Mouse (Mus musculus) neural tube, embryonic 14.5 days (tissue): ENCODE measurements around the gene Cxadr. TPM values are rescaled to one million over a fixed set of nuclear protein-coding genes. Genes with fewer than 3 reads are reported as not detected.

Experiments
- ATAC-seq: fragments of 200-750 bp; cut with Nextera tagmentation; 2 replicates; pipeline ENCODE4 v1.8.0; 2017; ENCODE audit warnings: low read depth, mild to moderate bottlenecking, moderate TSS enrichment, moderate library complexity
- H3K27ac ChIP-seq: fragments of 300-500 bp; sonication (generic); 2 replicates; pipeline ENCODE4 v1.5.1; 2014; ENCODE audit warnings: low read depth, mild to moderate bottlenecking, control low read depth, low read length, moderate library complexity, mixed read lengths
- H3K27me3 ChIP-seq: fragments of 300-500 bp; sonication (generic); 2 replicates; pipeline ENCODE4 v1.6.1; 2014; ENCODE audit warnings: low read length; ENCODE audit not compliant: control insufficient read depth, insufficient read depth
- H3K36me3 ChIP-seq: fragments of 300-500 bp; sonication (generic); 2 replicates; pipeline ENCODE4 v1.6.1; 2014; ENCODE audit warnings: low read length, mixed read lengths; ENCODE audit not compliant: control insufficient read depth, insufficient read depth
- H3K4me1 ChIP-seq: fragments of 300-500 bp; sonication (generic); 2 replicates; pipeline ENCODE4 v1.6.1; 2014; ENCODE audit warnings: low read length; ENCODE audit not compliant: control insufficient read depth, insufficient read depth
- H3K4me2 ChIP-seq: fragments of 300-500 bp; sonication (generic); 2 replicates; pipeline ENCODE4 v1.6.1; 2014; ENCODE audit warnings: mild to moderate bottlenecking, low read depth, low read length, control low read depth
- H3K4me3 ChIP-seq: fragments of 300-500 bp; sonication (generic); 2 replicates; pipeline ENCODE4 v1.5.1; 2014; ENCODE audit warnings: low read depth, low read length, control low read depth, mixed read lengths
- H3K9ac ChIP-seq: fragments of 300-500 bp; sonication (generic); replicated peaks from 2 replicates; pipeline ENCODE4 v1.6.1; 2014; ENCODE audit warnings: low read depth, mild to moderate bottlenecking, control low read depth, low read length, mixed read lengths
- H3K9me3 ChIP-seq: fragments of 300-500 bp; sonication (generic); 2 replicates; pipeline ENCODE4 v1.6.1; 2016; ENCODE audit warnings: low read length; ENCODE audit not compliant: control insufficient read depth
- WGBS: fragments of 180-500 bp; shearing (Covaris S2); extraction: QIAGEN DNeasy Blood & Tissue Kit; methylation state at CpG from one replicate; pipeline ENCODE4 v1.1.7; 2014; 5-methylcytosine and 5-hydroxymethylcytosine counted together
- polyA plus RNA-seq: library from polyadenylated mRNA; unstranded; fragments of >200 nt; fragmentation: Nextera tagmentation; extraction: Ambion mirVana; gene quantifications from 2 replicates; pipeline ENCODE4 v1.2.1, GENCODE M21; 2014

The Cxadr gene
- polyA plus RNA-seq, 1 experiment from 2014 or later, result 115 TPM

DNA sequence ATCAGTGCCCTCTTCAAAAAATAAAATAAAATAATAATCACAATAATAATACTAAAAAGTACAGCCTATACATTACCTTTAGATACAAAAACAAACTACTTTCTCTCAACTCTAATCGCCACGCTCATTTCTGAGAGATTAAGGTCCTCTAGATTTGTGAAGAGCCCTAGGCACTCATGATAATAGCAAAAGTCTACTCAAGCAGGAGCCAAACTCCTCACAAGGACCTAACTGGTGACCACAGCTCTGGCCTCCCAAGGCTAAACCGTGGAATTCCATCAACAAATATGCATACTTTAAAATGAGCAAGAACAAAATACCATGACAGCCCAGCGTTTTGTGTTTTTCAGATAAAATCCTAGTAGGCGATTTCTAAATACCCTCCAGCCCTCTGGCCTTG, 71.5 kb downstream of the Cxadr start:
- WGBS, result 92% methylated on average over 5 of the region's 5 CpGs
- Histone ChIP-seq H3K9me3 (no peaks in the 10 kb centered on the region), H3K27ac (no peak overlapping the region), H3K4me3 (no peak overlapping the region), H3K9ac (no peak overlapping the region), H3K27me3 (no peaks in the 10 kb centered on the region), H3K4me2 (no peak overlapping the region), H3K36me3 (0 out of 2 replicates have a peak, but pooled peaks cover 2% of the 10 kb centered on the region), H3K4me1 (no peaks in the 10 kb centered on the region)
- ATAC-seq, result no peak

DNA sequence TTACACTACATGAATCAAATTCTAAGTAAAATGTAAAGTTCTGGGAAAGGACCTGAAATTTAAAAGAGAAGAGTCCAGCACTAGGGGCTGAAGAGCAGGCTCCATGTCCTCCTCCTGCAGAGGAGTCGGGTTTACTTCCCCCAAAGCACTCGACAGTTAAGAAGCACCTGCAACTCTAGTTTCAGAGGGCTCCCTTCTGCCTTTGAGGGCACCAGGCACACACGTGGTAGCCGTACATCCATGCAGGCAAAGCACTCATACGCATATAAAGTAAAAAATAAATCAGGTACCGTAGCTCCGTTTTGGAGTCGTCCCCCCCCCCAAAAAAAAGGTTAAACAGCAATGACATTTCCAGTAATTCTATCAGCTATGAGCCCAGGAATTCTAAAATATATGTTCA, 72.5 kb downstream of the Cxadr start:
- WGBS, result 65% methylated on average over 8 of the region's 8 CpGs
- Histone ChIP-seq H3K4me2 (no peak overlapping the region), H3K9me3 (no peaks in the 10 kb centered on the region), H3K36me3 (0 out of 2 replicates have a peak, but pooled peaks cover under 1% of the 10 kb centered on the region), H3K27ac (no peak overlapping the region), H3K9ac (no peak overlapping the region), H3K4me1 (no peaks in the 10 kb centered on the region), H3K4me3 (no peak overlapping the region), H3K27me3 (no peaks in the 10 kb centered on the region)
- ATAC-seq, result no peak

GRCm38 (mm10) chr16:78375222-78375621, 73.9 kb downstream of the Cxadr start:
- Histone ChIP-seq H3K36me3 (no peaks in the 10 kb centered on the region), H3K4me2 (peak overlapping the region; percentile 55), H3K9me3 (no peaks in the 10 kb centered on the region), H3K9ac (no peak overlapping the region), H3K4me3 (peak overlapping the region; percentile 74; the same call in 1 of the 2 replicates), H3K27ac (no peak overlapping the region), H3K4me1 (no peaks in the 10 kb centered on the region), H3K27me3 (no peaks in the 10 kb centered on the region)
- WGBS, result 63% methylated on average over 10 of the region's 10 CpGs
- no peak for ATAC-seq

- Histone ChIP-seq H3K9ac (peak overlapping the region; percentile 79), H3K36me3 (no peaks in the 10 kb centered on the region), H3K4me2 (peak overlapping the region; percentile 55), H3K27ac (no peak overlapping the region; the same call in 1 of the 2 replicates), H3K9me3 (no peaks in the 10 kb centered on the region), H3K27me3 (no peaks in the 10 kb centered on the region), H3K4me1 (no peaks in the 10 kb centered on the region), H3K4me3 (peak overlapping the region; percentile 74)
- WGBS, result under 1% methylated on average over 45 of the region's 100 CpGs
- ATAC-seq, result peak; percentile 76
These were observed 74.8 kb downstream of the Cxadr start for GRCm38 (mm10) chr16:78375821-78376691.

DNA sequence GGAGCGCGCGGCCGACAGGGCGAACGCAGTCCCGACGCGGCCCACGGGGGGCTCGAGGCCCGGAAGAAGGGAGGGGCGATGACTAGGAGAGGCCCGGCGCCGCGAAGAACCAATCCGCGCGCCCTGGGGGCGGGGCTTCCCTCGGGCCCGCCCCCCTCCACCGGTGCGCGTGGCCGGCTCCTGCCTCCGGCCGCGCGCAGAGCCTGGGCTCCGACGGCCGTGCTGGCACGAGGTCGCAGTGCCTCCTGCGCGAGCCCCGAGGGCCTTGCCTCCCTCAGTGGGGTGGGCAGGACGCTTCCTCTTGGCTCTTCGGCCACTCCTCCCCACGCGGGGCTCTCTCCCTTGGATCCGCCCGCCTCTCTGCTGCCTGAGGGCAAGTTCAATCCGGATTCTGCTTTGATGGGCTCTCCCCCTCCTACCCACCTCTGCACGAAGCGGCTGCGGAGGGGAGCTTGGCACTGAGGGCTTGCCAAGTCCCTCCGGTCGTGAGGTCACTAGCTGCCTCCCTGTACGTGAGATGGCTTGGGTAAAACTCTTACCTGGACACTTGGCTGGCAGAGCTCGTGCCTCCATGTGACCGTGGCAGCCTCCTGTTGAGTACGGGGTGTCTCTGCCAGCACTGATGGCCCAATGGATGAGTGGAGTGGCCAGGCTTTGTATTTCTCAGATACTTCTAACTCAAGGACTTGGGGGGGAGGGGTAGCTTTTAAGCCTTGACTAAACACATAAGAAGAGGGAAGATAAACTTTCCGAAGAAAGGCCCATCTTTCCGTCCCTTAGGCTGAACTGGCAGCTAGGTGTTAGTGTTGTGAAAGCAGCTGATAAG, 75.7 kb downstream of the Cxadr start, which contains the start of gene Btg3:
Gene Btg3 (minus strand): TSS at position 448 of the 826 bp plus-strand sequence.
- Histone ChIP-seq H3K4me3 (peak within 1 kb of the TSS; percentile 74), H3K9me3 (no peaks in the 10 kb centered on the region), H3K4me1 (no peaks in the 10 kb centered on the region), H3K27ac (no peak within 1 kb of the TSS; the same call in 1 of the 2 replicates), H3K4me2 (peak within 1 kb of the TSS; percentile 55), H3K36me3 (no peaks in the 10 kb centered on the region), H3K27me3 (no peaks in the 10 kb centered on the region), H3K9ac (peak within 1 kb of the TSS; percentile 79)
- 3% methylated on average over 36 of the region's 57 CpGs for WGBS
- ATAC-seq, result peak; percentile 96

GRCm38 (mm10) chr16:78378493-78378892, 77.2 kb downstream of the Cxadr start:
- Histone ChIP-seq H3K9me3 (no peaks in the 10 kb centered on the region), H3K9ac (no peak overlapping the region), H3K4me2 (no peak overlapping the region), H3K27ac (no peak overlapping the region), H3K36me3 (no peaks in the 10 kb centered on the region), H3K27me3 (no peaks in the 10 kb centered on the region), H3K4me1 (no peaks in the 10 kb centered on the region), H3K4me3 (no peak overlapping the region)
- ATAC-seq, result no peak
- WGBS, result 91% methylated on average over 5 of the region's 5 CpGs

- WGBS, result 56% methylated on average over 4 of the region's 4 CpGs
- Histone ChIP-seq H3K27me3 (no peaks in the 10 kb centered on the region), H3K4me2 (no peak overlapping the region), H3K9ac (no peak overlapping the region), H3K9me3 (no peaks in the 10 kb centered on the region), H3K4me1 (no peaks in the 10 kb centered on the region), H3K36me3 (no peaks in the 10 kb centered on the region), H3K27ac (no peak overlapping the region), H3K4me3 (no peak overlapping the region)
- ATAC-seq, result peak; percentile 56; the same call in 1 of the 2 replicates
These were observed 87.8 kb downstream of the Cxadr start for GRCm38 (mm10) chr16:78389122-78389521.

GRCm38 (mm10) chr16:78389986-78390385, 88.7 kb downstream of the Cxadr start:
- no peak for ATAC-seq
- no peaks in the 10 kb centered on the region for H3K36me3 ChIP-seq
- H3K9me3 ChIP-seq, result no peaks in the 10 kb centered on the region
- no peaks in the 10 kb centered on the region for H3K27me3 ChIP-seq
- no peaks in the 10 kb centered on the region for H3K4me1 ChIP-seq
- H3K9ac ChIP-seq, result no peak overlapping the region
- H3K4me2 ChIP-seq, result no peak overlapping the region
- no peak overlapping the region for H3K27ac ChIP-seq
- WGBS, result 89% methylated on average over 3 of the region's 3 CpGs
- H3K4me3 ChIP-seq, result no peak overlapping the region
